Mouse (Mus musculus) stomach, postnatal 0 days (tissue): Measurements from ENCODE around the gene Helb. TPM values are rescaled to one million over a fixed set of nuclear protein-coding genes. Genes with fewer than 3 reads are reported as not detected.

Source experiments
- ATAC-seq: fragments of 200-750 bp; cut with Nextera tagmentation; 2 replicates; pipeline ENCODE4 v1.8.0; 2017; ENCODE audit not compliant: low FRiP score, low TSS enrichment
- DNase-seq: peaks from one replicate; pipeline ENCODE4 v3.0.0-alpha.2; 2016; ENCODE audit warnings: low spot score
- H3K27ac ChIP-seq: fragments of 300-500 bp; sonication (generic); replicated peaks from 2 replicates; pipeline ENCODE4 v1.5.1; 2014; ENCODE audit warnings: mild to moderate bottlenecking, control low read depth
- H3K27me3 ChIP-seq: fragments of 300-500 bp; sonication (generic); 2 replicates; pipeline ENCODE4 v1.6.1; 2014; ENCODE audit warnings: low read length; ENCODE audit not compliant: control insufficient read depth, insufficient read depth
- H3K36me3 ChIP-seq: fragments of 300-500 bp; sonication (generic); 2 replicates; pipeline ENCODE4 v1.6.1; 2014; ENCODE audit warnings: low read length, mixed read lengths; ENCODE audit not compliant: control insufficient read depth, insufficient read depth
- H3K4me1 ChIP-seq: fragments of 300-500 bp; sonication (generic); replicated peaks from 2 replicates; pipeline ENCODE4 v1.6.1; 2014; ENCODE audit warnings: antibody characterized with exemption; ENCODE audit not compliant: control insufficient read depth, insufficient read depth
- H3K4me2 ChIP-seq: fragments of 300-500 bp; sonication (generic); replicated peaks from 2 replicates; pipeline ENCODE4 v1.6.1; 2014; ENCODE audit warnings: low read depth, mild to moderate bottlenecking, control low read depth, moderate library complexity
- H3K4me3 ChIP-seq: fragments of 300-500 bp; sonication (generic); 2 replicates; pipeline ENCODE4 v1.5.1; 2014; ENCODE audit warnings: low read depth, low read length, control low read depth
- H3K9ac ChIP-seq: fragments of 300-500 bp; sonication (generic); 2 replicates; pipeline ENCODE4 v1.6.1; 2014; ENCODE audit warnings: mild to moderate bottlenecking, low read length, control low read depth, mixed read lengths
- H3K9me3 ChIP-seq: fragments of 300-500 bp; sonication (generic); 2 replicates; pipeline ENCODE4 v1.6.1; 2016; ENCODE audit warnings: low read length; ENCODE audit not compliant: control insufficient read depth
- CTCF ChIP-seq: IDR thresholded peaks from 2 replicates; pipeline ENCODE4 v1.5.1; 2016; ENCODE audit warnings: antibody characterized with exemption, low read depth, mild to moderate bottlenecking, moderate library complexity
- EP300 ChIP-seq: optimal IDR thresholded peaks from 2 replicates; pipeline ENCODE3; 2016; ENCODE audit warnings: antibody characterized with exemption
- WGBS: fragments of 180-500 bp; shearing (Covaris S2); extraction: QIAGEN DNeasy Blood & Tissue Kit; methylation state at CpG from one replicate; pipeline ENCODE4 v1.1.7; 2014; 5-methylcytosine and 5-hydroxymethylcytosine counted together
- polyA plus RNA-seq: library from polyadenylated mRNA; unstranded; fragments of >200 nt; fragmentation: Nextera tagmentation; extraction: Ambion mirVana; gene quantifications from 2 replicates; pipeline ENCODE4 v1.2.1, GENCODE M21; 2015

Gene Helb
- 2.7 and 3.1 TPM in 2 replicates for polyA plus RNA-seq

DNA sequence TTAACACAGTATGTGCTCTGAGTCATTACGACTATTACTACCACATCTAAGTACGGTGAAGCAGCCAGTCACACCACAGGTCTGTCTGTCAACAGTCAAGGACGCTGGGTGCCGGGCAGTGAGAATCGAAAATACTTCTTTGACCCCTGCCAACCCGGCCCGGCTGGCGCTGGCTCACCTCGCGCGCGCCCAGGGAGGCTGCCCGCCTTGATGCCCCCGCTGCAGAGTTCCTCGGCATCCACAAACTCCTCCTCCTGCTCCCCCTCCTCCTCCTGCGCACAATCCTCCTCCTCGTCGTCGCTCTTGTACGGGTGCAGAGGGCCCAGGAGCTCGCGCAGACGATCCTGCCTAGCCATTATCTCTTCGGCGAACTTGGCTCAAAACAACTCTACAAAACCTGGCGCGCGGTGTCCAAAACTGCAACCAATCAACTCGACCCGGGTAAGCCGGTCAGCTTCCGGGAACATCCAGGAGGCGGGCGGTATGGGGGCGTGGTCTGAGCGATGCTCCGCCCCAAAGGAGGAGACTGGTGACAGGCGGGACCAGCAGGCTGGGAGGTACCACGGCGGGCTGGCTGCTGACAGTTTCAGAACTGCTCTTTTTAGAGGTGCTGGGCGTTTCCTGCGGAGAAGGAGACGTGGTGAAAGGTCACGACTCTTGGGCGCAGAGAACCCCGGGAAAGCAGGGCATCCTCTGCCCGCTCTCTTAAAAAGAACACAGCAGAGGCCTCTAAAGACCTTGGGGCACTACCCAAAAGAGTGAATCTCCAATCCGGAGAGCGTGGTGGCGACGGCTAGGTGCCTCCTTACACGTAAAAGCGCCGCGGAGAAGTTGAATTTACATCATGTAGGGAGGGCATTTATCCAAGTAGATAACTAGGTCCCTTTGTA lies at the start of gene Helb:
Gene Helb, minus strand, starts transcription at position 481 of the 890 bp plus-strand sequence.
- Histone ChIP-seq H3K27ac (peak within 1 kb of the TSS; percentile 86), H3K4me2 (peak within 1 kb of the TSS; percentile 74), H3K27me3 (no peaks in the 10 kb centered on the region), H3K4me3 (peak within 1 kb of the TSS; percentile 60), H3K4me1 (no peaks in the 10 kb centered on the region), H3K36me3 (no peaks in the 10 kb centered on the region; the same call in 1 of the 2 replicates), H3K9ac (peak within 1 kb of the TSS; percentile 72), H3K9me3 (no peaks in the 10 kb centered on the region)
- under 1% methylated on average over 55 of the region's 55 CpGs for WGBS
- ATAC-seq (peak; percentile 100), DNase-seq (peak; percentile 99)
- TF ChIP-seq CTCF (no peak), EP300 (no peak)

DNA sequence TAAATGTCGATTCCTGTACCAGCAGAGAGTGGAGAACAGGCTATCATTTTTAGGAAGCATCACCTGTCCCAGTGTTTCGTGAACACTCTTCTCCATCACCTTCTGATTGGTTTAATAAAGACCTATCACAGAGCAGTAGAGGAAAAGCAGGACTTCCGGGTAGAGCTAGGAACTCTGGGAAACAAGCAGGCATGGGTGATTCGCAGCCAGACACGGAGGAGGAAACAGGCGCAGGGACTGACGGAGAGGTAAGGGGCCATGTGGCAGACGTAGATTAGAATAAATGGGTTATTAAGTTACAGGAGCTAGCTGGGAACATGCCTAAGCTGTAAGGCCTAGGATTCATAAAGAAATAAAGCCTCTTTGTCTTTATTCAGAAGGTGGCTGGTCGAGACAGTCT lies 47.7 kb upstream of the Helb start:
- no peak for ATAC-seq
- H3K9ac ChIP-seq = no peak overlapping the region
- DNase-seq = no peak
- TF ChIP-seq CTCF (no peak), EP300 (no peak)
- H3K27me3 ChIP-seq = no peaks in the 10 kb centered on the region
- WGBS = 75% methylated on average over 9 of the region's 9 CpGs
- no peaks in the 10 kb centered on the region for H3K36me3 ChIP-seq
- H3K4me1 ChIP-seq = no peaks in the 10 kb centered on the region
- no peak overlapping the region for H3K4me3 ChIP-seq
- H3K4me2 ChIP-seq = no peak overlapping the region
- H3K9me3 ChIP-seq = no peaks in the 10 kb centered on the region
- no peak overlapping the region for H3K27ac ChIP-seq

DNA sequence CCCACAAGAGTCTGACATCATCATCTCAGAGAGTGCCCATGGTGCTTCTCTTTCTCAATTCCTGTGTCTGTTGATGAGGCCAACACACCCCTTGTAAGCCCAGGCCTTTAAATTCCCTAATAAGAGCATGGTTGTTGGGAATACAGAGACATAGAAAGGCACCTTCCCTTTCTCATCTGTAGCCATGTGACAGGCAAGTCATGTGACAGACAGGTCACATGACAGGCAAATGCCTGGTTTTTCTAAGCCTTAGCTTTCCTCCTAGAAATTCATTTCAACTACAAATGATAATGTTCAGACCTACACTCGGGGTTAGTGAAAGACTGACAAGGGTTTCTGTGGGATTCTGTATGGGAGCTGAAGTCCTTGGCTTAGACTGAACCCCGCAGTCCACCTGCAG lies 41.1 kb upstream of the Helb start:
- no peak overlapping the region for H3K4me3 ChIP-seq
- H3K27me3 ChIP-seq = no peaks in the 10 kb centered on the region
- H3K9me3 ChIP-seq = no peaks in the 10 kb centered on the region
- H3K27ac ChIP-seq = no peak overlapping the region
- H3K9ac ChIP-seq = no peak overlapping the region
- H3K4me1 ChIP-seq = no peaks in the 10 kb centered on the region
- 87% methylated on average over 2 of the region's 2 CpGs for WGBS
- H3K36me3 ChIP-seq = no peaks in the 10 kb centered on the region
- TF ChIP-seq EP300 = no peak
- TF ChIP-seq CTCF = no peak
- DNase-seq (no peak), ATAC-seq (no peak)
- no peak overlapping the region for H3K4me2 ChIP-seq

- WGBS = 87% methylated on average over 7 of the region's 7 CpGs
- no peaks in the 10 kb centered on the region for H3K4me1 ChIP-seq
- no peak for DNase-seq
- no peak overlapping the region for H3K4me3 ChIP-seq
- no peaks in the 10 kb centered on the region for H3K36me3 ChIP-seq
- H3K9ac ChIP-seq = no peak overlapping the region
- no peak overlapping the region for H3K4me2 ChIP-seq
- no peak overlapping the region for H3K27ac ChIP-seq
- no peaks in the 10 kb centered on the region for H3K9me3 ChIP-seq
- no peak for TF ChIP-seq CTCF
- no peak for TF ChIP-seq EP300
- no peak for ATAC-seq
- H3K27me3 ChIP-seq = no peaks in the 10 kb centered on the region
These were observed 38.9 kb upstream of the Helb start for GRCm38 (mm10) chr10:120151672-120152071.

DNA sequence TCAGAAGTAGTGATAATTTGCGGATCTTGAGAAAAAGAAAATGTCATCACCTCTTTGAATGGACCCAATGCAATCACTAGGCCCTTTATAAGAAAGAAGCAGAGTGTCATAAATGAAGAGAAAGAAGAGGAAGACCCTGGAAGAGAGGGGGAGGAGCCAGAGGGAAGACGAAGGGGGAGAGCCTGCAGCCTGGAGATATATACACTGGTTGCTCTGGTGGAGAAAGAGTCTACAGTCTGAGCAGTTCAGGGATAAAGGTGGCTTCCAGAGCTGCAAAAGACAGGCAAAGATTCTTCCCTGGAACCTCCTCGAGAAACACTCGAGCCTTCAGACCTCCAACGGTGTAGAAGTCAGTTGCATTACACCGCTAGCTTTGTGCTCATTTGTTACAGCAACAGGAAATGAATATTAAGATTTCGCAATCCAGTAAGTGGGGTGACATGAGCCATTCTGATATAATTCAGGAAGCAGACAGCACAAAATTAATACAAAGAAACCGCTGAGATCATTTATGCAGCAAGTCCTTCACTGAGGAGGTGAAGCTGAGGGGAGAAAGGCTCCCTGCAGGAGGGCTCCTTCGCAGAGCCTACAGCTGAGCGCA lies 28.2 kb upstream of the Helb start:
- Histone ChIP-seq H3K4me1 (no peaks in the 10 kb centered on the region), H3K27ac (no peak overlapping the region), H3K4me3 (no peak overlapping the region), H3K36me3 (no peaks in the 10 kb centered on the region), H3K4me2 (no peak overlapping the region), H3K9me3 (peaks cover 5% of the 10 kb centered on the region; the same call in 1 of the 2 replicates), H3K27me3 (no peaks in the 10 kb centered on the region), H3K9ac (no peak overlapping the region)
- WGBS = 60% methylated on average over 10 of the region's 10 CpGs
- DNase-seq = no peak
- TF ChIP-seq EP300 (no peak), CTCF (no peak)
- peak; percentile 59; the same call in 1 of the 2 replicates for ATAC-seq

DNA sequence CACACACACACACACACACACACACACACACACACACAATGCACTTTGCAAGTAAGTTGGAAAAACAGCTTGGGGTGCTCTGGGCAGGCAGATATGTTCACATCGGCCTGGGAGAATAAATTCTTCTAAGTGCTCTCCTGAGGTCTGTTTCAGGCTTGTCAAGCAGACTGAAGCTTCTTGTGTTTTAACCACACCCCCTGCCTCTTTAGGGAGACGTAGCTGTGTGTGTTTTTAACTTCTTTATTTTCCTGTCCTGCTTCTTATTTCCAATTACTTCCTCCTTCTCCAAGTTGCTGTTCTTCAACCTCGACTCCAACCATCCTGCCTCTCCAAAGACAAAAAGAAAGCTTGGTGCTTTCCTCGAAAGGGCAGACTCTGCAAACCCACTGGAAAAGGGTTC lies 27.4 kb upstream of the Helb start:
- WGBS = 50% methylated on average over 4 of the region's 4 CpGs
- peaks cover 5% of the 10 kb centered on the region; the same call in 1 of the 2 replicates for H3K9me3 ChIP-seq
- no peak overlapping the region for H3K9ac ChIP-seq
- no peak for ATAC-seq
- no peaks in the 10 kb centered on the region for H3K36me3 ChIP-seq
- TF ChIP-seq EP300 (no peak), CTCF (no peak)
- no peak overlapping the region for H3K4me2 ChIP-seq
- H3K27me3 ChIP-seq = no peaks in the 10 kb centered on the region
- H3K4me1 ChIP-seq = no peaks in the 10 kb centered on the region
- no peak overlapping the region for H3K4me3 ChIP-seq
- DNase-seq = no peak
- no peak overlapping the region for H3K27ac ChIP-seq
